Mouse (Mus musculus) liver, embryonic 12.5 days (tissue): ENCODE results near the gene Eif6. TPM values are rescaled to one million over a fixed set of nuclear protein-coding genes. Genes with fewer than 3 reads are reported as not detected.

Experiments
- ATAC-seq: fragments of 200-750 bp; cut with Nextera tagmentation; 2 replicates; pipeline ENCODE4 v1.8.0; 2017; ENCODE audit warnings: moderate number of reproducible peaks, mild to moderate bottlenecking, moderate library complexity
- H3K27ac ChIP-seq: fragments of 300-500 bp; sonication (generic); 2 replicates; pipeline ENCODE4 v1.5.1; 2016; ENCODE audit warnings: mild to moderate bottlenecking
- H3K27me3 ChIP-seq: fragments of 300-500 bp; sonication (generic); replicated peaks from 2 replicates; pipeline ENCODE4 v1.6.1; 2016; ENCODE audit warnings: mild to moderate bottlenecking, moderate library complexity
- H3K36me3 ChIP-seq: fragments of 300-500 bp; sonication (generic); 2 replicates; pipeline ENCODE4 v1.6.1; 2016; ENCODE audit warnings: mild to moderate bottlenecking, moderate library complexity
- H3K4me1 ChIP-seq: fragments of 300-500 bp; sonication (generic); 2 replicates; pipeline ENCODE4 v1.6.1; 2016
- H3K4me2 ChIP-seq: fragments of 300-500 bp; sonication (generic); 2 replicates; pipeline ENCODE4 v1.6.1; 2016; ENCODE audit warnings: mild to moderate bottlenecking, moderate library complexity
- H3K4me3 ChIP-seq: fragments of 300-500 bp; sonication (generic); 2 replicates; pipeline ENCODE4 v1.5.1; 2016; ENCODE audit warnings: mild to moderate bottlenecking, moderate library complexity
- H3K9ac ChIP-seq: fragments of 300-500 bp; sonication (generic); 2 replicates; pipeline ENCODE4 v1.6.1; 2016; ENCODE audit warnings: mild to moderate bottlenecking, moderate library complexity
- H3K9me3 ChIP-seq: fragments of 300-500 bp; sonication (generic); replicated peaks from 2 replicates; pipeline ENCODE4 v1.6.1; 2016; ENCODE audit warnings: mild to moderate bottlenecking, moderate library complexity
- WGBS: fragments of 180-500 bp; shearing (Covaris S2); methylation state at CpG from one replicate; pipeline ENCODE4 v1.1.7; 2016; ENCODE audit not compliant: insufficient replicate concordance; 5-methylcytosine and 5-hydroxymethylcytosine counted together
- polyA plus RNA-seq: library from polyadenylated mRNA; unstranded; fragments of >200 nt; fragmentation: Nextera tagmentation; extraction: Ambion mirVana; gene quantifications from 2 replicates; pipeline ENCODE4 v1.2.1, GENCODE M21; 2016

Gene Eif6
- polyA plus RNA-seq, 1 experiment from 2014 or later, result 198 TPM

DNA sequence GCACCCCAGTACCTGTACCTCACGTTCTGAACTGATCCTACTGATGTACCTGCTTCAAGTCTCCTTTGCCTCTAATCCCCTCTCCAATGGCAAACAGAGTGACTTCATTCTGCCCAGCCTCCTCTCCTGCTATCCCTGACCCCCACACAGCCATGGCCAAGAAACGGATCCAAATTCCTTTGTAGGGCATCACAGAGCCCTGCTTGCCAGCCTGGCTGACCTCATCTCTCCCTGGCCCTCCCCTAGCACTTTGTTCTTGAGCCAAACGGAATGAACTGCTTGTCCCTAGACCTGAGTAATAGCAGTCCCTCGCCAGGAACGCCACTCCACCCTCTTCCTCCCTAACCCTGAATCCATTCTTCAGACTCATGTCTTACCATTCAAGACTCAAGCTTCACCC is 20.2 kb downstream of the Eif6 start:
- no peak for ATAC-seq
- H3K27me3 ChIP-seq, result peaks cover 42% of the 10 kb centered on the region
- 51% methylated on average over 5 of the region's 5 CpGs for WGBS

DNA sequence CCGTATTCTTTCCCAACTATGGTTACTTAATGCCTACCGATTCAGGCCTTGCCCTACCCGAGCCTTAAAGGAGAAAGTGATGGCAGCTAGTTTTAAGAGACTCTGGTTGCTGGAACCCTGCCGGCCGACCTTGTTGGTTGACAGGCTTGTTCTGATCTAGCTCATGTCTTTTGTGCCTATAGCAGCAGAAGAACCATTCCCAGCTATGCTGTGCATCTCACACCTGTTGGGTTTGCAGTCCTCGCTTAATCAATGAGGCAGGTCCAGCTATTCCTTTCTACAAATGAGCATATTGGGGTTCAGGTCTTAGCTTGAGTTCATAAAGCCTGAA is 20.8 kb downstream of the Eif6 start:
- Histone ChIP-seq H3K9ac (no peak overlapping the region), H3K27ac (no peak overlapping the region), H3K36me3 (no peaks in the 10 kb centered on the region), H3K4me1 (no peaks in the 10 kb centered on the region), H3K4me3 (no peak overlapping the region), H3K9me3 (no peaks in the 10 kb centered on the region), H3K4me2 (no peak overlapping the region), H3K27me3 (peaks cover 40% of the 10 kb centered on the region)
- WGBS, result 60% methylated on average over 6 of the region's 6 CpGs
- no peak for ATAC-seq

More for the DNA sequence above, 20.2 kb downstream of the Eif6 start:
- Histone ChIP-seq H3K4me1 (no peaks in the 10 kb centered on the region), H3K4me3 (no peak overlapping the region), H3K27ac (no peak overlapping the region), H3K4me2 (no peak overlapping the region), H3K36me3 (no peaks in the 10 kb centered on the region), H3K9ac (no peak overlapping the region), H3K9me3 (no peaks in the 10 kb centered on the region)

DNA sequence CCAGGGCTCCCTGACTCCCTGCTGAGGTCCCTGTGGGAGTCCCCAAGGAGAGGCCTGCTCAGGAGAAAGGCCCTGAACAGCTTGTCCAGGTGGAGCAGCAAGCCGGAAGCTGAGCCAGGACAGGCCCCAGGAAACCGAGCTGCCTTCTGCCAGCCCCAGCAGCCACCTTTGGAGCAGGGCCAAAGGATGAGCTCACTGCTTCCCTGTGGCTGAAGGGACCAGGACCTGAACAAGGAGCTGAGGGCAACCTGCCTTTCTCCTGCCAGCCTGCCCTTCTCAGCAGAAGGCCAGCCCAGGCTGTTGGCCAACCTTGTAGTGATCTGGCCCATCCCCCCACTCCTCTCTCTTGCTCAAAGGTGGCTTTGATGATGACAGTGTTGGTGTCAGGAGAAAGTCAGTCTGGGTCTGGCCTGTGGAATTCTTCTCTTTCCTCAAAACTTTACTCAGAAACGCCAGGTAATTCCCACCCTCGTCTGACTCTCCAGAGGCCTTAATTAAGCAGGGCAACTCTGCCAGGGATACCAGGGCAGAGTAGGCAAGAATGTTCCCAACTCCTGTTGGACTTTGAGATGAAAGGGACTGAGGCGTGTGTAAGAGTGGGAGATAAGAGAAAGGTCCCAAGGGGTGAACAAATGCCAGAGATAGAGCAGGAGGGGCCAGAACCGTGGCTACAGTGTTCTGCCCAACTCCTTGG is 21.3 kb downstream of the Eif6 start:
- no peak overlapping the region for H3K27ac ChIP-seq
- no peaks in the 10 kb centered on the region for H3K9me3 ChIP-seq
- no peaks in the 10 kb centered on the region for H3K4me1 ChIP-seq
- no peaks in the 10 kb centered on the region for H3K36me3 ChIP-seq
- H3K4me3 ChIP-seq, result no peak overlapping the region
- WGBS, result 38% methylated on average over 6 of the region's 6 CpGs
- H3K4me2 ChIP-seq, result no peak overlapping the region
- H3K27me3 ChIP-seq, result peaks cover 35% of the 10 kb centered on the region
- no peak overlapping the region for H3K9ac ChIP-seq
- ATAC-seq, result no peak

DNA sequence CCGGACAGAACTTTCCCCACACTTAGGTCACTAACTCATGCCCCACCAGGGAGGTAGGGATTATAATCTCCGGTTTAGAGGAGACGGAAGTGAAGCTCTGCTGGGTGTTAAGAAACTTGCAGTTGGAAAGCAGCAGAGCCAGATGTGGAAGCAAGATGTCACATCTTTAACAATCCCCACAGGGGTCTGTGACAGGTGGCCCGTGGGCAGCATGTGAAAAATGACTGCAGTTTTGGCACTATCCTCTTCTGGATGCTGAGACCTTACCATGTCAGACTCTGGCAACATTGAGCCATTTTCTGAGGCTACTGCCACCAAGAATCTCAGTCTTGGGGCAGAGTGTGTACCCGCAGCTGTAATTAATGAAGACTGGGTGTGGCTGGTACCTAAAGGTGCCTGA is 22.7 kb downstream of the Eif6 start:
- WGBS, result 51% methylated on average over 5 of the region's 5 CpGs
- no peaks in the 10 kb centered on the region for H3K9me3 ChIP-seq
- ATAC-seq, result no peak
- H3K36me3 ChIP-seq, result no peaks in the 10 kb centered on the region
- no peak overlapping the region for H3K27ac ChIP-seq
- H3K9ac ChIP-seq, result no peak overlapping the region
- no peak overlapping the region for H3K4me2 ChIP-seq
- H3K4me1 ChIP-seq, result no peaks in the 10 kb centered on the region
- H3K4me3 ChIP-seq, result no peak overlapping the region
- peaks cover 38% of the 10 kb centered on the region for H3K27me3 ChIP-seq

- Histone ChIP-seq H3K4me1 (no peaks in the 10 kb centered on the region), H3K4me2 (no peak overlapping the region), H3K27me3 (peaks cover 50% of the 10 kb centered on the region), H3K27ac (no peak overlapping the region), H3K4me3 (no peak overlapping the region), H3K36me3 (no peaks in the 10 kb centered on the region), H3K9me3 (no peaks in the 10 kb centered on the region), H3K9ac (no peak overlapping the region)
- 45% methylated on average over 3 of the region's 3 CpGs for WGBS
- ATAC-seq, result no peak
These were observed 24.0 kb downstream of the Eif6 start for GRCm38 (mm10) chr2:155802761-155803160.

GRCm38 (mm10) chr2:155798613-155799012 is 28.1 kb downstream of the Eif6 start:
- no peak for ATAC-seq
- Histone ChIP-seq H3K4me3 (no peak overlapping the region), H3K36me3 (no peaks in the 10 kb centered on the region), H3K9me3 (no peaks in the 10 kb centered on the region), H3K9ac (no peak overlapping the region), H3K27me3 (peaks cover 45% of the 10 kb centered on the region), H3K4me2 (no peak overlapping the region), H3K27ac (no peak overlapping the region), H3K4me1 (no peaks in the 10 kb centered on the region)
- 34% methylated on average over 3 of the region's 3 CpGs for WGBS

DNA sequence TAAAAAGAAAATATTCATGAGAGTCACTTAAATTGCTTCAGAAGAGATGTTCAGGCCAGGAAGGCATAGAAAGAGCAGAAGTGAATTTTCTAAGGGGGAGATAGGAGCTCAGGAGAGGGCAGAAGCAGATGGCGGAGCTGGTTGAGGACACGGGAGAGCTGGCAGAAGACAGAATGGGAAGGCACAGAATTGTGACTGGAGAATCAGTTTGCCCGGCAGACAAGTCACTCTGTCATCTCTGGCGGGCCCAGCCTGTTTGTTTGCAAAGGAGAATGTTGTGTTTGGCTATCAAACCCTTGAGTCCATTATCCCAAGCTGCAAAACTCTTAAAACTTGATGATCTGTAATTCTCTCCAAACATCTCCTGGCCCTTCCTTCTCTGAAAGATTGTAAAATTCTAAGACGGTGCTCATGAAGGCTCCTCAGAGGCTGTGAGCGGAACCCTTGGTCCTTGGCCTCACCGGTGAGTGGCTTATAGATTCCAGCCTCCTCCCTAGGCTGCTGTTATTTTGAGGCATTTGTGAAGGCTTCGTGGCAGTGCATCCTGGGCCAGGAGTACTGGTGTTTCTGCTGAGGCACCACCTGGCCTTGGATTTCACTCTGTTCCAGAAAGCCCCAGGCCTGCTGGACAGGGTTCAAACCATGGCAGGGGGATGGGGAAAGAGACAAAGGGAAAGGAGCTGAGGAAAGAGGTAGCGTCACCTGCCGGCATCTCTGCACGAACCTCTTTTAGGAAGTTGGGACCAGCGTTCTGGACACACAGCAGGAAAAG is 31.9 kb downstream of the Eif6 start:
- Histone ChIP-seq H3K4me2 (no peak overlapping the region), H3K36me3 (no peaks in the 10 kb centered on the region), H3K27me3 (peaks cover 41% of the 10 kb centered on the region), H3K4me1 (no peaks in the 10 kb centered on the region), H3K4me3 (no peak overlapping the region), H3K9ac (no peak overlapping the region), H3K9me3 (no peaks in the 10 kb centered on the region), H3K27ac (no peak overlapping the region)
- no peak for ATAC-seq
- 73% methylated on average over 12 of the region's 12 CpGs for WGBS

GRCm38 (mm10) chr2:155792899-155793298 is 33.8 kb downstream of the Eif6 start:
- no peaks in the 10 kb centered on the region for H3K36me3 ChIP-seq
- H3K4me2 ChIP-seq, result 0 out of 2 replicates have a peak overlapping the region, but pooled peaks have one; percentile 0

GRCm38 (mm10) chr2:155787949-155788931 is 38.5 kb downstream of the Eif6 start:
- no peak for ATAC-seq
- Histone ChIP-seq H3K9me3 (no peaks in the 10 kb centered on the region), H3K4me3 (no peak overlapping the region), H3K4me2 (no peak overlapping the region), H3K9ac (no peak overlapping the region), H3K4me1 (no peaks in the 10 kb centered on the region), H3K36me3 (no peaks in the 10 kb centered on the region), H3K27me3 (peaks cover 46% of the 10 kb centered on the region), H3K27ac (no peak overlapping the region)
- WGBS, result 50% methylated on average over 18 of the region's 18 CpGs

More at GRCm38 (mm10) chr2:155792899-155793298, 33.8 kb downstream of the Eif6 start:
- WGBS, result 37% methylated on average over 12 of the region's 12 CpGs
- Histone ChIP-seq H3K9me3 (no peaks in the 10 kb centered on the region), H3K27ac (no peak overlapping the region), H3K4me1 (no peaks in the 10 kb centered on the region), H3K9ac (no peak overlapping the region), H3K27me3 (peaks cover 39% of the 10 kb centered on the region), H3K4me3 (no peak overlapping the region)
- no peak for ATAC-seq

GRCm38 (mm10) chr2:155786905-155787304 is 39.8 kb downstream of the Eif6 start:
- Histone ChIP-seq H3K9me3 (no peaks in the 10 kb centered on the region), H3K4me1 (no peaks in the 10 kb centered on the region), H3K27me3 (peaks cover 52% of the 10 kb centered on the region), H3K9ac (no peak overlapping the region), H3K4me3 (no peak overlapping the region), H3K27ac (no peak overlapping the region), H3K36me3 (no peaks in the 10 kb centered on the region), H3K4me2 (no peak overlapping the region)
- 33% methylated on average over 5 of the region's 5 CpGs for WGBS
- ATAC-seq, result no peak

DNA sequence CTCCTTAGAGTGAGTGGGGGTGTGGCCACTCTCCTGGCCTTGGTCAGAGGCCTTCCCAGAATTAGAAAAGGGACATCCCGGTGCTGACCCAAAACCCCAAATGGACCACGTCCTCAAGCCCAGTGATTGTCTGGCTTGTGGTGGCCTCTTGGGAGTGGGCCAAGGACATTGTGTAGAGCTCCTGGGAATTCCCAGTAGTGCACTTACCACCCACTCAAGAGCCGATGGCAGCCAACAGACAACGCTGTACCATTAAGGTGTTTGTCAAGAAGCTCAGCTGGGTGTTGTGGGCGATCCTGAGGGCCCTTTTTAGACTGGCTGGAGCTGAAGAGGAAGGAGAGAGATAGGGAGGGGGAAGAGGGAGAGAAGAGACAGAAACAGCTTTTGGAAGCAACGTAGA is 42.2 kb downstream of the Eif6 start:
- Histone ChIP-seq H3K9me3 (no peaks in the 10 kb centered on the region), H3K4me1 (no peaks in the 10 kb centered on the region), H3K9ac (no peak overlapping the region), H3K4me3 (no peak overlapping the region), H3K4me2 (no peak overlapping the region), H3K27ac (no peak overlapping the region), H3K27me3 (peaks cover 45% of the 10 kb centered on the region), H3K36me3 (no peaks in the 10 kb centered on the region)
- no peak for ATAC-seq
- WGBS, result 65% methylated on average over 6 of the region's 6 CpGs

GRCm38 (mm10) chr2:155779506-155779905 is 47.2 kb downstream of the Eif6 start:
- Histone ChIP-seq H3K4me1 (peaks cover 9% of the 10 kb centered on the region; the same call in 1 of the 2 replicates), H3K4me3 (no peak overlapping the region), H3K27ac (no peak overlapping the region), H3K36me3 (no peaks in the 10 kb centered on the region), H3K27me3 (peaks cover 57% of the 10 kb centered on the region), H3K4me2 (no peak overlapping the region), H3K9ac (no peak overlapping the region), H3K9me3 (no peaks in the 10 kb centered on the region)
- 65% methylated on average over 3 of the region's 3 CpGs for WGBS
- ATAC-seq, result no peak
